Mouse (Mus musculus) C2C12 (cell line): ENCODE data around the gene Hoxa11. TPM values are rescaled to one million over a fixed set of nuclear protein-coding genes. Genes with fewer than 3 reads are reported as not detected.

Experiments used
- H3K27me3 ChIP-seq: one replicate; pipeline ENCODE4 v1.6.1; 2011; ENCODE audit not compliant: control insufficient read depth, insufficient read depth, insufficient read length
- H3K36me3 ChIP-seq: one replicate; pipeline ENCODE4 v1.6.1; 2011; ENCODE audit not compliant: control insufficient read depth, insufficient read depth
- H3K4me3 ChIP-seq: one replicate; pipeline ENCODE4 v1.5.1; 2011; ENCODE audit warnings: mild to moderate bottlenecking, control low read depth; ENCODE audit not compliant: poor library complexity, insufficient read depth, severe bottlenecking
- H3K79me2 ChIP-seq: one replicate; pipeline ENCODE4 v1.6.1; 2011; ENCODE audit not compliant: control insufficient read depth, insufficient read depth
- H3K79me3 ChIP-seq: one replicate; pipeline ENCODE4 v1.6.1; 2011; ENCODE audit warnings: low read depth, control low read depth
- H3ac ChIP-seq: one replicate; pipeline ENCODE3; 2011; ENCODE audit warnings: low read depth; ENCODE audit not compliant: control insufficient read depth, insufficient read length
- CEBPB ChIP-seq: IDR thresholded peaks from one replicate; pipeline ENCODE4 v1.6.1; 2011; ENCODE audit warnings: low read depth, mild to moderate bottlenecking, control low read depth, moderate library complexity
- CTCF ChIP-seq: IDR thresholded peaks from one replicate; pipeline ENCODE4 v1.5.1; 2011; ENCODE audit not compliant: control insufficient read depth, insufficient read depth, insufficient read length
- FOSL1 ChIP-seq: IDR thresholded peaks from one replicate; pipeline ENCODE4 v1.8.0; 2011; ENCODE audit warnings: mild to moderate bottlenecking, low read length; ENCODE audit not compliant: poor library complexity, insufficient read depth, severe bottlenecking
- MAX ChIP-seq: IDR thresholded peaks from one replicate; pipeline ENCODE4 v1.6.1; 2011; ENCODE audit warnings: mild to moderate bottlenecking, control low read depth
- MYOD1 ChIP-seq: IDR thresholded peaks from one replicate; pipeline ENCODE4 v1.6.1; 2011; ENCODE audit warnings: low read depth; ENCODE audit not compliant: control insufficient read depth, insufficient read length
- MYOG ChIP-seq: IDR thresholded peaks from one replicate; pipeline ENCODE4 v1.6.1; 2011; ENCODE audit not compliant: control insufficient read depth, insufficient read length; ENCODE audit errors: extremely low read depth
- USF1 ChIP-seq: IDR thresholded peaks from one replicate; pipeline ENCODE4 v1.6.1; 2011; ENCODE audit warnings: low read depth, mild to moderate bottlenecking, control low read depth, moderate library complexity
- polyA plus RNA-seq: library from polyadenylated mRNA; unstranded; fragments of >200 nt; fragmentation: generic; extraction: Trizol; gene quantifications from one replicate; pipeline ENCODE4 v1.2.1, GENCODE M21; 2012; ENCODE audit warnings: missing spikeins

Hoxa11 gene
- polyA plus RNA-seq, 1 experiment, result 19.2 TPM

GRCm38 (mm10) chr6:52263321-52263585 is 17.6 kb upstream of the Hoxa11 start:
- H3K79me3 ChIP-seq, result no peaks in the 10 kb centered on the region
- no peaks in the 10 kb centered on the region for H3K36me3 ChIP-seq
- no peaks in the 10 kb centered on the region for H3K27me3 ChIP-seq
- H3ac ChIP-seq, result no peak overlapping the region
- TF ChIP-seq MYOG (no peak), MYOD1 (no peak), MAX (no peak), FOSL1 (no peak), USF1 (no peak), CEBPB (no peak), CTCF (no peak)
- H3K79me2 ChIP-seq, result no peaks in the 10 kb centered on the region
- no peak overlapping the region for H3K4me3 ChIP-seq

GRCm38 (mm10) chr6:52262463-52263320 is 17.1 kb upstream of the Hoxa11 start:
- Histone ChIP-seq H3K79me3 (no peaks in the 10 kb centered on the region), H3K27me3 (no peaks in the 10 kb centered on the region), H3ac (no peak overlapping the region), H3K4me3 (no peak overlapping the region), H3K79me2 (no peaks in the 10 kb centered on the region), H3K36me3 (no peaks in the 10 kb centered on the region)
- no peak for TF ChIP-seq CTCF
- no peak for TF ChIP-seq MYOG
- TF ChIP-seq USF1, result no peak
- no peak for TF ChIP-seq MYOD1
- no peak for TF ChIP-seq MAX
- TF ChIP-seq FOSL1, result no peak
- TF ChIP-seq CEBPB, result no peak

GRCm38 (mm10) chr6:52261751-52262462 is 16.3 kb upstream of the Hoxa11 start:
- Histone ChIP-seq H3K36me3 (no peaks in the 10 kb centered on the region), H3ac (no peak overlapping the region), H3K4me3 (no peak overlapping the region), H3K79me3 (no peaks in the 10 kb centered on the region), H3K79me2 (no peaks in the 10 kb centered on the region), H3K27me3 (no peaks in the 10 kb centered on the region)
- TF ChIP-seq USF1, result no peak
- TF ChIP-seq MYOG, result no peak
- TF ChIP-seq MAX, result no peak

- Histone ChIP-seq H3K79me3 (no peaks in the 10 kb centered on the region), H3K79me2 (no peaks in the 10 kb centered on the region), H3K4me3 (peak within 1 kb of the TSS; percentile 36), H3K27me3 (no peaks in the 10 kb centered on the region), H3ac (peak within 1 kb of the TSS; percentile 72), H3K36me3 (no peaks in the 10 kb centered on the region)
- TF ChIP-seq USF1, result no peak
- no peak for TF ChIP-seq MYOD1
- TF ChIP-seq MYOG, result no peak
- no peak for TF ChIP-seq CTCF
- TF ChIP-seq MAX, result no peak
- no peak for TF ChIP-seq FOSL1
- no peak for TF ChIP-seq CEBPB
These were observed 15.3 kb upstream of the Hoxa11 start, which contains the start of gene Hoxa13 for GRCm38 (mm10) chr6:52260654-52261575. Gene Hoxa13, minus strand, starts transcription at chr6:52260880.

GRCm38 (mm10) chr6:52259811-52260261 is 14.2 kb upstream of the Hoxa11 start:
- TF ChIP-seq FOSL1 (no peak), MYOD1 (no peak), MYOG (no peak), USF1 (no peak), CTCF (no peak), CEBPB (no peak), MAX (no peak)
- H3K36me3 ChIP-seq, result no peaks in the 10 kb centered on the region
- H3K79me3 ChIP-seq, result no peaks in the 10 kb centered on the region
- H3K27me3 ChIP-seq, result no peaks in the 10 kb centered on the region
- H3K79me2 ChIP-seq, result no peaks in the 10 kb centered on the region
- peak overlapping the region; percentile 72 for H3ac ChIP-seq
- H3K4me3 ChIP-seq, result peak overlapping the region; percentile 36
